Mouse (Mus musculus) heart, postnatal 0 days (tissue): ENCODE results near the gene Atp6v0d1. TPM values are rescaled to one million over a fixed set of nuclear protein-coding genes. Genes with fewer than 3 reads are reported as not detected.

Experiments
- ATAC-seq: fragments of 200-750 bp; cut with Nextera tagmentation; 2 replicates; pipeline ENCODE4 v1.8.0; 2017; ENCODE audit warnings: low read depth, moderate number of reproducible peaks, moderate library complexity; ENCODE audit not compliant: insufficient read depth
- DNase-seq: peaks from one replicate; pipeline ENCODE4 v3.0.0-alpha.2; 2016; ENCODE audit warnings: low spot score
- H3K27ac ChIP-seq: fragments of 300-500 bp; sonication (generic); 2 replicates; pipeline ENCODE4 v1.5.1; 2014; ENCODE audit warnings: low read depth, mild to moderate bottlenecking
- H3K27me3 ChIP-seq: fragments of 300-500 bp; sonication (generic); 2 replicates; pipeline ENCODE4 v1.6.1; 2014; ENCODE audit warnings: low read length, mixed read lengths; ENCODE audit not compliant: control insufficient read depth, insufficient read depth
- H3K36me3 ChIP-seq: fragments of 300-500 bp; sonication (generic); replicated peaks from 2 replicates; pipeline ENCODE4 v1.6.1; 2014; ENCODE audit warnings: low read length, mixed read lengths; ENCODE audit not compliant: control insufficient read depth, insufficient read depth
- H3K4me1 ChIP-seq: fragments of 300-500 bp; sonication (generic); 2 replicates; pipeline ENCODE4 v1.6.1; 2014; ENCODE audit warnings: antibody characterized with exemption; ENCODE audit not compliant: control insufficient read depth, insufficient read depth
- H3K4me2 ChIP-seq: fragments of 300-500 bp; sonication (generic); 2 replicates; pipeline ENCODE4 v1.6.1; 2014; ENCODE audit warnings: low read depth, mild to moderate bottlenecking, low read length, moderate library complexity
- H3K4me3 ChIP-seq: fragments of 300-500 bp; sonication (generic); 2 replicates; pipeline ENCODE4 v1.5.1; 2014; ENCODE audit warnings: low read depth, low read length
- H3K9ac ChIP-seq: fragments of 300-500 bp; sonication (generic); replicated peaks from 2 replicates; pipeline ENCODE4 v1.6.1; 2014; ENCODE audit warnings: low read depth, low read length, mixed read lengths
- H3K9me3 ChIP-seq: fragments of 300-500 bp; sonication (generic); replicated peaks from 2 replicates; pipeline ENCODE4 v1.6.1; 2016; ENCODE audit warnings: low read length; ENCODE audit not compliant: control insufficient read depth
- CTCF ChIP-seq: IDR thresholded peaks from 2 replicates; pipeline ENCODE4 v1.5.1; 2016; ENCODE audit warnings: antibody characterized with exemption, control low read depth, low read depth
- EP300 ChIP-seq: IDR thresholded peaks from 2 replicates; pipeline ENCODE4 v1.6.1; 2016; ENCODE audit warnings: antibody characterized with exemption, low read depth
- WGBS: fragments of 180-500 bp; shearing (Covaris S2); extraction: QIAGEN DNeasy Blood & Tissue Kit; methylation state at CpG from one replicate; pipeline ENCODE4 v1.1.7; 2014; 5-methylcytosine and 5-hydroxymethylcytosine counted together
- polyA plus RNA-seq: library from polyadenylated mRNA; unstranded; fragments of >200 nt; fragmentation: Nextera tagmentation; extraction: Ambion mirVana; gene quantifications from 2 replicates; pipeline ENCODE4 v1.2.1, GENCODE M21; 2015
- total RNA-seq: library from RNA; depleted of rRNA; stranded (reverse); fragments of >200 nt; gene quantifications from 2 replicates; pipeline ENCODE4 v1.2.3, GENCODE M21; 2014; ENCODE audit warnings: low replicate concordance

Gene Atp6v0d1
- total and polyA plus RNA-seq, 2 experiments from 2014 or later: 57.5 to 60.8 TPM

DNA sequence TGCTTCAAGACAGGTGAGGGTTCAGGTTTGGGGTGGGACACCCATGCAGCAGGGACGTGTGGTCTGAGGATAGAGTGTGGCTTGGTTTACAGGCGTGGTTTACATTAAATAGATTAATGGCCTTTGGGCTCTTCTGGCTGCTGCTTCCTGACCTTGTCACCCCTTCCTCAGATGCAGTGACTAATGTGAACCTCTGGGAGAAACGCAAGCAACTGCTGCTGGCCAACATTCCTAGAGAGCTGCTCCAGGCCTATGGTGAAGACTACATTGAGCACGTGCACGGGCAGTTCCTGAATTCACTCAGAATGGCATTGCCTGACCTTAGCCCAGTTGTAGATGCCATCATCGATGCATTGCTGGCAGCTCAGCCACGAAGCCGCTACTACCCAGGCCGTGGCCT is 43.0 kb downstream of the Atp6v0d1 start:
- Histone ChIP-seq H3K9ac (no peak overlapping the region), H3K4me3 (no peak overlapping the region), H3K9me3 (no peaks in the 10 kb centered on the region), H3K4me1 (peaks cover 12% of the 10 kb centered on the region), H3K36me3 (peaks cover 41% of the 10 kb centered on the region), H3K27ac (no peak overlapping the region), H3K4me2 (no peak overlapping the region), H3K27me3 (peaks cover 12% of the 10 kb centered on the region)
- DNase-seq (no peak), ATAC-seq (no peak)
- TF ChIP-seq CTCF (no peak), EP300 (no peak)
- WGBS: 73% methylated on average over 9 of the region's 9 CpGs

DNA sequence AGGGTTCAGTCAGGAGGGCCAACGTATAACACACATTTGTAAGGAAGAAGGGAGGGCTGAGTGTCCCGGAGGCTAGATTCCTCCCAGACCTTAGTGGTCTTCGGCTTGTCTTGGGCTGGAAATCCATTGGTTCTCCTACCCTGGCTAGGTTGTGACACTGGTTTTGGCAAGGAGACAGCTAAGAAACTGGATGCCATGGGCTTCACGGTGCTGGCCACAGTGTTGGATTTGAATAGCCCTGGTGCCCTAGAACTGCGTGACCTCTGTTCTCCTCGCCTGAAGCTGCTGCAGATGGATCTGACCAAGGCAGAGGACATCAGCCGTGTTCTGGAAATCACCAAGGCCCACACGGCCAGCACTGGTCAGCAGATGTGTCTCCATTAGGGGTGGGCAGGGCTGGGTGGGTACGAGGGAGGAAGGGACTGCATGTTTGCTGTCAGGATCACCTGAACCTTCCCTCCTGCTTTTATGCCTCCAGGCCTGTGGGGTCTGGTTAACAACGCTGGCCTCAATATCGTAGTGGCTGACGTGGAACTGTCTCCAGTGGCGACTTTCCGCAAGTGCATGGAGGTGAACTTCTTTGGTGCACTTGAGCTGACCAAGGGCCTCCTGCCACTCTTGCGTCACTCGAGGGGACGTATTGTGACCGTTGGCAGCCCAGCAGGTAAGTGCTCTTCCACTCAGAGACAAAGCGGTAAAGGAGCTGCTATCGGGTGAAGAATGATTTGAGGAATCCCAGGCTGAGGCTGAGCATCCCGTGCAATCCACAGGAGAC is 43.7 kb downstream of the Atp6v0d1 start:
- ATAC-seq: no peak
- H3K27me3 ChIP-seq: peaks cover 19% of the 10 kb centered on the region
- 80% methylated on average over 21 of the region's 21 CpGs for WGBS

DNA sequence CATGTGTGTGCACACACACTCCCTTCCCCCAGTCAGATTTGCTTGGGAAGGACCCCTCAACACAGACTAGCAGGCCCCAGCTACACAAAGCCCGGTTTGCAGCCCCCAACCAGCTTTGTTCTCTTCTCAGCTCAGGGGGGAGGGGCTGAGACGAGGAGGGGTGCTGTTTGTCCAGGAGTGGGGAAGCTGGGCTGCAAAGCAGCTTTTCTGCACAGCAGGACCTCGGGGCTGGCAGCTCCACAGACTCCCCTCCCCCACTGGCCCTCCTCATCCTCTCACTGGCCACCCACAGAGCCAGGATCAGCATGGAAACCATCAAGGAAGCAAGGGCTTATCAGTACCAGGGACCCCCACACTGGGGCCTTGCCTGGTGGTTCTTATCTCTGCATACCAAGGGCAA is 44.8 kb downstream of the Atp6v0d1 start:
- Histone ChIP-seq H3K27ac (no peak overlapping the region), H3K4me2 (no peak overlapping the region), H3K4me1 (peaks cover 19% of the 10 kb centered on the region), H3K9ac (no peak overlapping the region), H3K9me3 (no peaks in the 10 kb centered on the region), H3K27me3 (peaks cover 30% of the 10 kb centered on the region), H3K4me3 (no peak overlapping the region), H3K36me3 (peaks cover 35% of the 10 kb centered on the region)
- no peak for TF ChIP-seq CTCF
- TF ChIP-seq EP300: no peak
- DNase-seq: no peak
- WGBS: 18% methylated on average over 3 of the region's 3 CpGs
- no peak for ATAC-seq

More for the DNA sequence above, 43.7 kb downstream of the Atp6v0d1 start:
- H3K36me3 ChIP-seq: peaks cover 38% of the 10 kb centered on the region
- peaks cover 16% of the 10 kb centered on the region for H3K4me1 ChIP-seq
- H3K27ac ChIP-seq: no peak overlapping the region
- no peak overlapping the region for H3K9ac ChIP-seq
- no peak overlapping the region for H3K4me2 ChIP-seq
- TF ChIP-seq CTCF (no peak), EP300 (no peak)
- no peak overlapping the region for H3K4me3 ChIP-seq
- no peaks in the 10 kb centered on the region for H3K9me3 ChIP-seq
- DNase-seq: no peak

DNA sequence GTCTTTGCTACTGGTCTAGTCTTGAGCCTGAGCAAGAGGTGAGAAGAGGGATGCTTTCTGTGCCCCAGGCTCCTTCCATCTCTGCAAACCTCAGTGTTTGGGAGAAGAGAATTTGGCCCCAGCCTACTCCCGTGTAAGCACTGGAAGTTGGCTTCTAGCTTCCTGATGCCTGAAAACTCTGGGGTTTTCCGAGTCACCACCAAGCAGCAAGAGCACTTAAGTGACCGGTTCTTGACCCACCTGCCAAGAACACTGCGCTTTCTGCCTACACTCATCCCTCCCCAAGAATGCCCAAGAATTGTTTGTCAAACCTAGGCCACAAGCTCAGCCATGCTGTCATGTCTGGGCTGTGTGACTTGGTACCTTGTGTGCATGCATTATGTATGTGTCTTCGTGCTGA is 45.3 kb downstream of the Atp6v0d1 start:
- no peak overlapping the region for H3K27ac ChIP-seq
- H3K27me3 ChIP-seq: peaks cover 32% of the 10 kb centered on the region
- no peak overlapping the region for H3K4me3 ChIP-seq
- H3K4me2 ChIP-seq: no peak overlapping the region
- peaks cover 23% of the 10 kb centered on the region for H3K4me1 ChIP-seq
- no peak overlapping the region for H3K9ac ChIP-seq
- peaks cover 34% of the 10 kb centered on the region for H3K36me3 ChIP-seq
- TF ChIP-seq CTCF: no peak
- TF ChIP-seq EP300: no peak
- H3K9me3 ChIP-seq: no peaks in the 10 kb centered on the region
- ATAC-seq: no peak
- no peak for DNase-seq
- 57% methylated on average over 5 of the region's 5 CpGs for WGBS

DNA sequence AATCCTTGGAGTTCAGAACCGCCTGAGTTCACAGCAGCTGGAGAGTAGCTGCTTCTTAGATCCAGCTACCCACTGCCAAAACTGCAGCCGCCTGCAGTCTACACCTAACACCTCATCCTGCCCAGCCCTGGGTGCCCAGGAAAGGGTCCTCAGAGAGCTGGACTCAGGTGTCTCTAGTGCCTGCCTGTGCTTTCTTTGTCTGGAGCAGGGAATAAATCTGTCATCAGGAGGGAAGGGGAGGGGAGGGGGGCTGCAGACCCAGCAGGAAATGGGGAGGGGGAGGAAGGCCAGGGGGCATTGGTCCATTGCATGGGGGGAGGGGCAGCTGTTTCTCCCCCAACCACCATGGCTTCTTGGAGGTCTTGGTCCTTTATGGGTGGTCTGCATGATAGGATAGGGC is 46.3 kb downstream of the Atp6v0d1 start:
- peaks cover 25% of the 10 kb centered on the region for H3K36me3 ChIP-seq
- ATAC-seq (no peak), DNase-seq (no peak)
- peaks cover 23% of the 10 kb centered on the region for H3K4me1 ChIP-seq
- no peak overlapping the region for H3K4me2 ChIP-seq
- TF ChIP-seq CTCF (no peak), EP300 (no peak)
- H3K27ac ChIP-seq: no peak overlapping the region
- 19% methylated on average over 2 of the region's 2 CpGs for WGBS
- H3K9ac ChIP-seq: no peak overlapping the region
- H3K27me3 ChIP-seq: peaks cover 39% of the 10 kb centered on the region
- no peak overlapping the region for H3K4me3 ChIP-seq
- H3K9me3 ChIP-seq: no peaks in the 10 kb centered on the region
